Mouse (Mus musculus): ENCODE measurements around the gene Olfr1198. TPM values are rescaled to one million over a fixed set of nuclear protein-coding genes. Genes with fewer than 3 reads are reported as not detected.

Gene Olfr1198
- not detected in 2 replicates for polyA plus RNA-seq (2015; fragmentation: Nextera tagmentation; extraction: Ambion mirVana)

- H3K9me3 ChIP-seq (ENCODE audit: control insufficient read depth, low read length): no peaks in the 10 kb centered on the region
- no peak within 1 kb of the TSS for H3K4me2 ChIP-seq (ENCODE audit: low read length)
- H3K4me3 ChIP-seq (replicated peaks; ENCODE audit: low read length): no peak within 1 kb of the TSS
- H3K9ac ChIP-seq (replicated peaks; ENCODE audit: low read depth, low read length): no peak within 1 kb of the TSS
- ATAC-seq: no peak
- H3K27ac ChIP-seq (ENCODE audit: low read length): no peak within 1 kb of the TSS
- H3K36me3 ChIP-seq (ENCODE audit: control insufficient read depth, insufficient read depth): no peaks in the 10 kb centered on the region
- no peaks in the 10 kb centered on the region for H3K4me1 ChIP-seq (replicated peaks; ENCODE audit: control insufficient read depth, insufficient read depth, low read length)
- no peaks in the 10 kb centered on the region for H3K27me3 ChIP-seq (replicated peaks; ENCODE audit: control insufficient read depth, insufficient read depth, low read length)
- 98% methylated on average over 2 of the region's 2 CpGs for WGBS
Observed at GRCm38 (mm10) chr2:88751270-88751669, at the start of gene Olfr1198. Olfr1198 (minus strand) TSS chr2:88751370.

GRCm38 (mm10) chr2:88792736-88793135, 41.6 kb upstream of the Olfr1198 start, which contains the start of gene Olfr1201:
Olfr1201 (plus strand) TSS chr2:88793036.
- H3K27me3 ChIP-seq (replicated peaks; ENCODE audit: control insufficient read depth, insufficient read depth, low read length): no peaks in the 10 kb centered on the region
- no peaks in the 10 kb centered on the region for H3K9me3 ChIP-seq (ENCODE audit: control insufficient read depth, low read length)
- no peak within 1 kb of the TSS for H3K4me2 ChIP-seq (ENCODE audit: low read length)
- H3K4me1 ChIP-seq (replicated peaks; ENCODE audit: control insufficient read depth, insufficient read depth, low read length): no peaks in the 10 kb centered on the region
- no peak within 1 kb of the TSS for H3K4me3 ChIP-seq (replicated peaks; ENCODE audit: low read length)
- H3K36me3 ChIP-seq (ENCODE audit: control insufficient read depth, insufficient read depth): no peaks in the 10 kb centered on the region
- no peak within 1 kb of the TSS for H3K27ac ChIP-seq (ENCODE audit: low read length)
- ATAC-seq: no peak
- H3K9ac ChIP-seq (replicated peaks; ENCODE audit: low read depth, low read length): no peak within 1 kb of the TSS
- WGBS: 90% methylated on average over 6 of the region's 6 CpGs

- 82% methylated on average over 2 of the region's 2 CpGs for WGBS
- Histone ChIP-seq H3K4me1 (replicated peaks; ENCODE audit: control insufficient read depth, insufficient read depth, low read length) (no peaks in the 10 kb centered on the region), H3K4me2 (ENCODE audit: low read length) (no peak within 1 kb of the TSS), H3K36me3 (ENCODE audit: control insufficient read depth, insufficient read depth) (no peaks in the 10 kb centered on the region), H3K4me3 (replicated peaks; ENCODE audit: low read length) (no peak within 1 kb of the TSS), H3K9me3 (ENCODE audit: control insufficient read depth, low read length) (no peaks in the 10 kb centered on the region), H3K9ac (replicated peaks; ENCODE audit: low read depth, low read length) (no peak within 1 kb of the TSS), H3K27me3 (replicated peaks; ENCODE audit: control insufficient read depth, insufficient read depth, low read length) (no peaks in the 10 kb centered on the region), H3K27ac (ENCODE audit: low read length) (no peak within 1 kb of the TSS)
- no peak for ATAC-seq
Observed at GRCm38 (mm10) chr2:88770388-88770787, 19.2 kb upstream of the Olfr1198 start, which contains the start of gene Olfr1200. Olfr1200 (minus strand) TSS chr2:88770488.

- Histone ChIP-seq H3K4me2 (ENCODE audit: low read length) (no peak within 1 kb of the TSS), H3K27me3 (replicated peaks; ENCODE audit: control insufficient read depth, insufficient read depth, low read length) (no peaks in the 10 kb centered on the region), H3K4me3 (replicated peaks; ENCODE audit: low read length) (no peak within 1 kb of the TSS), H3K4me1 (replicated peaks; ENCODE audit: control insufficient read depth, insufficient read depth, low read length) (no peaks in the 10 kb centered on the region), H3K27ac (ENCODE audit: low read length) (no peak within 1 kb of the TSS), H3K9ac (replicated peaks; ENCODE audit: low read depth, low read length) (no peak within 1 kb of the TSS), H3K9me3 (ENCODE audit: control insufficient read depth, low read length) (no peaks in the 10 kb centered on the region), H3K36me3 (ENCODE audit: control insufficient read depth, insufficient read depth) (no peaks in the 10 kb centered on the region)
- 90% methylated on average over 2 of the region's 2 CpGs for WGBS
- no peak for ATAC-seq
Observed at GRCm38 (mm10) chr2:88760369-88760768, 9.2 kb upstream of the Olfr1198 start, which contains the start of gene Olfr1199. Olfr1199 (minus strand) TSS chr2:88760469.

- Histone ChIP-seq H3K27me3 (replicated peaks; ENCODE audit: control insufficient read depth, insufficient read depth, low read length) (no peaks in the 10 kb centered on the region), H3K36me3 (ENCODE audit: control insufficient read depth, insufficient read depth) (no peaks in the 10 kb centered on the region), H3K4me2 (ENCODE audit: low read length) (no peak overlapping the region), H3K4me1 (replicated peaks; ENCODE audit: control insufficient read depth, insufficient read depth, low read length) (no peaks in the 10 kb centered on the region), H3K9ac (replicated peaks; ENCODE audit: low read depth, low read length) (no peak overlapping the region), H3K27ac (ENCODE audit: low read length) (no peak overlapping the region), H3K4me3 (replicated peaks; ENCODE audit: low read length) (no peak overlapping the region), H3K9me3 (ENCODE audit: control insufficient read depth, low read length) (no peaks in the 10 kb centered on the region)
- WGBS: 62% methylated on average over 3 of the region's 3 CpGs
- no peak for ATAC-seq
Observed at GRCm38 (mm10) chr2:88743379-88743778, 7.8 kb downstream of the Olfr1198 start.

GRCm38 (mm10) chr2:88732266-88732665, 18.9 kb downstream of the Olfr1198 start, which contains the start of gene Olfr1197:
Olfr1197 (minus strand) TSS chr2:88732366.
- no peak within 1 kb of the TSS for H3K27ac ChIP-seq (ENCODE audit: low read length)
- no peak for ATAC-seq
- no peak within 1 kb of the TSS for H3K4me3 ChIP-seq (replicated peaks; ENCODE audit: low read length)
- no peaks in the 10 kb centered on the region for H3K9me3 ChIP-seq (ENCODE audit: control insufficient read depth, low read length)
- no peak within 1 kb of the TSS for H3K4me2 ChIP-seq (ENCODE audit: low read length)
- no peaks in the 10 kb centered on the region for H3K27me3 ChIP-seq (replicated peaks; ENCODE audit: control insufficient read depth, insufficient read depth, low read length)
- no peaks in the 10 kb centered on the region for H3K36me3 ChIP-seq (ENCODE audit: control insufficient read depth, insufficient read depth)
- no peaks in the 10 kb centered on the region for H3K4me1 ChIP-seq (replicated peaks; ENCODE audit: control insufficient read depth, insufficient read depth, low read length)
- 74% methylated on average over 1 of the region's 1 CpGs for WGBS
- no peak within 1 kb of the TSS for H3K9ac ChIP-seq (replicated peaks; ENCODE audit: low read depth, low read length)

- Histone ChIP-seq H3K4me1 (replicated peaks; ENCODE audit: control insufficient read depth, insufficient read depth, low read length) (no peaks in the 10 kb centered on the region), H3K27ac (ENCODE audit: low read length) (no peak within 1 kb of the TSS), H3K27me3 (replicated peaks; ENCODE audit: control insufficient read depth, insufficient read depth, low read length) (no peaks in the 10 kb centered on the region), H3K4me2 (ENCODE audit: low read length) (no peak within 1 kb of the TSS), H3K36me3 (ENCODE audit: control insufficient read depth, insufficient read depth) (no peaks in the 10 kb centered on the region), H3K9ac (replicated peaks; ENCODE audit: low read depth, low read length) (no peak within 1 kb of the TSS), H3K4me3 (replicated peaks; ENCODE audit: low read length) (no peak within 1 kb of the TSS), H3K9me3 (ENCODE audit: control insufficient read depth, low read length) (no peaks in the 10 kb centered on the region)
- WGBS: 82% methylated on average over 2 of the region's 2 CpGs
- no peak for ATAC-seq
Observed at GRCm38 (mm10) chr2:88704497-88704896, 46.7 kb downstream of the Olfr1198 start, which contains the start of gene Olfr1196. Olfr1196 (minus strand) TSS chr2:88704597.

Other genes starting within 250 kb of the Olfr1198 start
- not detected in 2 replicates for gene Olfr1186, start 232.8 kb downstream of the Olfr1198 start, polyA plus RNA-seq (2015; fragmentation: Nextera tagmentation; extraction: Ambion mirVana)
- gene Olfr1188, start 194.4 kb downstream of the Olfr1198 start, polyA plus RNA-seq (2015; fragmentation: Nextera tagmentation; extraction: Ambion mirVana): not detected in 2 replicates
- gene Olfr1189, start 164.9 kb downstream of the Olfr1198 start, polyA plus RNA-seq (2015; fragmentation: Nextera tagmentation; extraction: Ambion mirVana): not detected in 2 replicates
- gene Olfr1191-ps1, start 110.8 kb downstream of the Olfr1198 start, polyA plus RNA-seq (2015; fragmentation: Nextera tagmentation; extraction: Ambion mirVana): not detected in 2 replicates
- gene Olfr1192-ps1, start 102.9 kb downstream of the Olfr1198 start, polyA plus RNA-seq (2015; fragmentation: Nextera tagmentation; extraction: Ambion mirVana): not detected in 2 replicates
- gene Olfr1193, start 75.7 kb downstream of the Olfr1198 start, polyA plus RNA-seq (2015; fragmentation: Nextera tagmentation; extraction: Ambion mirVana): not detected in 2 replicates
- not detected in 2 replicates for gene Olfr1195, start 62.2 kb downstream of the Olfr1198 start, polyA plus RNA-seq (2015; fragmentation: Nextera tagmentation; extraction: Ambion mirVana)
- not detected in 2 replicates for gene Olfr1196, start 46.8 kb downstream of the Olfr1198 start, polyA plus RNA-seq (2015; fragmentation: Nextera tagmentation; extraction: Ambion mirVana)
- gene Olfr1197, start 19.0 kb downstream of the Olfr1198 start, polyA plus RNA-seq (2015; fragmentation: Nextera tagmentation; extraction: Ambion mirVana): not detected in 2 replicates
- gene Olfr1199, start 9.1 kb upstream of the Olfr1198 start, polyA plus RNA-seq (2015; fragmentation: Nextera tagmentation; extraction: Ambion mirVana): not detected in 2 replicates
- gene Olfr1200, start 19.1 kb upstream of the Olfr1198 start, polyA plus RNA-seq (2015; fragmentation: Nextera tagmentation; extraction: Ambion mirVana): not detected in 2 replicates
- gene Olfr1201, start 41.7 kb upstream of the Olfr1198 start, polyA plus RNA-seq (2015; fragmentation: Nextera tagmentation; extraction: Ambion mirVana): not detected in 2 replicates
- gene Olfr1202, start 63.1 kb upstream of the Olfr1198 start, polyA plus RNA-seq (2015; fragmentation: Nextera tagmentation; extraction: Ambion mirVana): not detected in 2 replicates
- gene Olfr1205, start 78.4 kb upstream of the Olfr1198 start, polyA plus RNA-seq (2015; fragmentation: Nextera tagmentation; extraction: Ambion mirVana): not detected in 2 replicates
- not detected in 2 replicates for gene Olfr1204, start 97.9 kb upstream of the Olfr1198 start, polyA plus RNA-seq (2015; fragmentation: Nextera tagmentation; extraction: Ambion mirVana)
- gene Olfr1206, start 111.9 kb upstream of the Olfr1198 start, polyA plus RNA-seq (2015; fragmentation: Nextera tagmentation; extraction: Ambion mirVana): not detected in 2 replicates
- not detected in 2 replicates for gene Olfr1208, start 150.9 kb upstream of the Olfr1198 start, polyA plus RNA-seq (2015; fragmentation: Nextera tagmentation; extraction: Ambion mirVana)
- not detected in 2 replicates for gene Olfr1209, start 163.8 kb upstream of the Olfr1198 start, polyA plus RNA-seq (2015; fragmentation: Nextera tagmentation; extraction: Ambion mirVana)
- gene Olfr1211, start 186.7 kb upstream of the Olfr1198 start, polyA plus RNA-seq (2015; fragmentation: Nextera tagmentation; extraction: Ambion mirVana): not detected in 2 replicates
- gene Olfr1212, start 202.6 kb upstream of the Olfr1198 start, polyA plus RNA-seq (2015; fragmentation: Nextera tagmentation; extraction: Ambion mirVana): not detected in 2 replicates
- gene Gm13762, start 228.9 kb upstream of the Olfr1198 start, polyA plus RNA-seq (2015; fragmentation: Nextera tagmentation; extraction: Ambion mirVana): not detected in 2 replicates
- gene Olfr1214, start 241.3 kb upstream of the Olfr1198 start, polyA plus RNA-seq (2015; fragmentation: Nextera tagmentation; extraction: Ambion mirVana): not detected in 2 replicates

All from forebrain, embryonic 16.5 days (tissue).